Mouse (Mus musculus): ENCODE data around the gene Prkn. TPM values are rescaled to one million over a fixed set of nuclear protein-coding genes. Genes with fewer than 3 reads are reported as not detected.

Prkn gene
- polyA plus RNA-seq, 1 experiment from 2014 or later, result 2.5 TPM

DNA sequence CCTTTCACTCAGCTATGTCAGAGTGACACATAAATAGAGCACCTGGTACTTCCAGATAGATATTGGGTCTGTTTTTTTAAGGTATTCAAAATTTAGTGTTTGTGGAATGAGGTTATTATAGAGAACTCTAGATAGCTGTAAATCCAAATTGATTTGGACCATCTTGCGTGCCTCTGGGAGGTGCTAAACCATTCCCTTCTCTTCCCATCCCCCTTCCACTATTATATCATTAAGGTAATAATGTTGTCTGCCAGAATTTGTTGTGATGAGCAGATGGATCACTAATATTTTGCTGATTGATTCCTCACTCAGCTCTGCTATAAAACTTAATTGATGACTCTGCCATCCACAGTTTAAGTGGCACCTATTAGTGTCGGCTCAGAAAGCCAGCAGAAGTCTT, 625.9 kb downstream of the Prkn start:
- DNase-seq (ENCODE audit: low read depth, low spot score) (no peak), ATAC-seq (no peak)
- in situ Hi-C loops (cut with MboI; ENCODE audit: low pct_unique_long_range_greater_than_20kb), result no loop called here
- POLR2A ChIA-PET, result no interaction called here
- TF ChIP-seq CTCF (IDR thresholded peaks at IDR 0.05), result no peak
- H3K27me3 ChIP-seq, result no peaks in the 10 kb centered on the region
- CTCF ChIA-PET, result no interaction called here

DNA sequence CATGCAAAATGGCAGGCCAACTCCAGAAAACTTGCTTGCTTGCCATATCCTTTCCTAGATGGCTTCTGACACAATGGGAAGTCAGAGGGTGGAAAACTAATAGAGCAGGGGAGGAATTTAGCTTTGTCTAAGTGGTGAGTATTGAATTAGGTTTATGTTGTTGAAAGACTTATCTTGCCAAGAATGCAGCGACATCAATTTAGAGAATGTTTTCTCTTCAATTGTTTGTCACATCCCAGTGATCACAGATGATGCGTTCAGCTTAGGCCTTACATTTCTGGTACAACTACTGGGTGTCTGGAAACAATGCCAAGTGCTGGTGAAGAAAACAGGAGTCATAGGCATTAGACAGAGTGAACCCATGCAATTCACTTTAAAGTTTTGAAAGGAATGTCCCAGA, 628.4 kb downstream of the Prkn start:
- TF ChIP-seq CTCF (IDR thresholded peaks at IDR 0.05), result no peak
- POLR2A ChIA-PET, result no interaction called here
- in situ Hi-C loops (cut with MboI; ENCODE audit: low pct_unique_long_range_greater_than_20kb), result no loop called here
- CTCF ChIA-PET, result no interaction called here
- ATAC-seq (peak; percentile 62), DNase-seq (ENCODE audit: low read depth, low spot score) (peak; percentile 13)
- H3K27me3 ChIP-seq, result no peaks in the 10 kb centered on the region

DNA sequence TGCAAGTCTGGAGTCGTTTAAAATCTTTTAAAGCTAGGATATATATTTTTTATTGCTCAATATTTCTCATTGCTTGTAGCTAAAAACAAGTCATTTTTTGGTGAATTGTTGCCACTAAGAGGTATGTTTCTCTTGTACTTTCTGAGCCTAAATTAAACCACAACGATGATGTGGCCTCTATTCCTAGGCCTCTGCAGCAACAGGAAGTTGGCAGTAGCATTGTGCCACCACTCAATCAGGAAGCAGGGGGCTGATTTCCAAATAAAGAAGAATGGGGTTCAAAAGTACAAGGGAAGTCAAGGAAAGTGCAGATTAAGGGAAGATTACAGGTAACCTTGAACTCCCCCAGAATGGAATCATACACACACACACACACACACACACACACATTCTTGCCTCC, 642.8 kb downstream of the Prkn start:
- CTCF ChIA-PET, result no interaction called here

DNA sequence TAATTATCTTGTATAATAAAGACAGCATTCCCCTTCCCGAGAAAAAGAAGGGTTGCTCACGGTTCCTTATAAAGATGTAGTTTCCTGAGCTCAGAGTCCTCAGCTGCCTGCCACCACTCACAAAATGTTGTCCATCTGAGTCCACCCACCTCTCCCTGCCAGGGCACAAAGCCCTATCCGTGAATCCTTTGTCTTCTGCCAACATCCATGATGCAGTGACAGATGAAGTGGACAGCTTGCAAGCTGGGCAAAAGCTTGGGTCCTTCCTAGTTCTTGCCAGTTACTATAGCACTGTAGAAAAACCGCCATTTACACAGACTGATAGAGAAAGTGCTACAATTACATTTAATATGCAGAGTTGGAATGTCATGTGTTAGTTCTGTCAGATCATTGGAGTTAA, 649.9 kb downstream of the Prkn start:
- ATAC-seq (no peak), DNase-seq (ENCODE audit: low read depth, low spot score) (no peak)
- ChIA-PET POLR2A (no interaction called here), CTCF (interaction anchor here (1.5 kb wide), 1 partner anchor 14 kb away, joined by 3 read pairs; no protein-coding TSS in a partner anchor)
- in situ Hi-C loops (cut with MboI; ENCODE audit: low pct_unique_long_range_greater_than_20kb), result no loop called here
- no peak for TF ChIP-seq CTCF (IDR thresholded peaks at IDR 0.05)
- H3K27me3 ChIP-seq, result no peaks in the 10 kb centered on the region

More for the DNA sequence above, 642.8 kb downstream of the Prkn start:
- H3K27me3 ChIP-seq, result no peaks in the 10 kb centered on the region
- no peak for ATAC-seq
- in situ Hi-C loops (cut with MboI; ENCODE audit: low pct_unique_long_range_greater_than_20kb), result no loop called here
- TF ChIP-seq CTCF (IDR thresholded peaks at IDR 0.05), result no peak
- POLR2A ChIA-PET, result no interaction called here
- no peak for DNase-seq (ENCODE audit: low read depth, low spot score)

DNA sequence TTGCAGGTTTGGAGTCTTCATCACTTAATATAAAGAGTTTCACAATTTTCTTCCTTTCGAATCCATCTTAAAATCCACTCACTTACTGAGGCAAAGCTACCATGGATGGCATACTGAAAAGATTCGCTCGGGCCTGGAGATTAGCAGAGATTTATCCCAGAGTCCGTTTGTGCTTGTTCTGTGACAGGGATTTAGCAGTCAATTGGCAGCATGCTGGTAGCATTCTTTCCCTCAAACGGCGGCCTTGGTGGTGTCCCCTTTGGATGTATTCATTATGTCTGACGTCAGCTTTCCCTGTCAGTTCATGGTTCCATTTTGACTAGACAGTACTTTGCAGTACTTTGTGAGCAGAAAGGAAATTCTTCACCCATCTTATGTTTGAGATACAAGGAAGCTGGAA, 662.4 kb downstream of the Prkn start:
- POLR2A ChIA-PET, result no interaction called here
- H3K27me3 ChIP-seq, result no peaks in the 10 kb centered on the region
- CTCF ChIA-PET, result no interaction called here
- no peak for TF ChIP-seq CTCF (IDR thresholded peaks at IDR 0.05)
- DNase-seq (ENCODE audit: low read depth, low spot score) (no peak), ATAC-seq (no peak)
- in situ Hi-C loops (cut with MboI; ENCODE audit: low pct_unique_long_range_greater_than_20kb), result no loop called here

DNA sequence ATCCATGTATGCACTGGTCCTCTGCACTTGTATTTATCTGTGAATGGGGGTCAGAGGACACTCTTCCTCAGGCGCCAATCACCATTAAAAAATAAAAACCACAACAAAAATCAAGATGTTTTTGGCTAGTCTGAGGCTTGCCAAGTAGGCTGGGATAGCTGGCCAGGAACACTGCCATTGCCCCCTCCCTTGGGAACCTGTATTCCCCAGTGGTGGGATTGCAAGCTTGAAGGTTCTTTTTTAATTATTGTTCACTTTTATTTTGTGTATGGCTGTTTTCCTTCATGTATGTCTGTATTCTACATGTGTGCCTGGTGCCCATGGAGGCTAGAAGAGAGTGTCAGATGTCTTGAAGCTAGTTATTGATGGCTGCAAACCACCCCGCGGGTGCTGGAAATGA, 664.3 kb downstream of the Prkn start:
- POLR2A ChIA-PET, result no interaction called here
- in situ Hi-C loops (cut with MboI; ENCODE audit: low pct_unique_long_range_greater_than_20kb), result no loop called here
- CTCF ChIA-PET, result interaction anchor here (1.5 to 1.8 kb wide), 3 partner anchors 9 to 30 kb away, joined by 3 to 5 read pairs (median 4); no protein-coding TSS in a partner anchor
- ATAC-seq, result no peak
- no peak for DNase-seq (ENCODE audit: low read depth, low spot score)
- no peaks in the 10 kb centered on the region for H3K27me3 ChIP-seq
- TF ChIP-seq CTCF (IDR thresholded peaks at IDR 0.05), result no peak

DNA sequence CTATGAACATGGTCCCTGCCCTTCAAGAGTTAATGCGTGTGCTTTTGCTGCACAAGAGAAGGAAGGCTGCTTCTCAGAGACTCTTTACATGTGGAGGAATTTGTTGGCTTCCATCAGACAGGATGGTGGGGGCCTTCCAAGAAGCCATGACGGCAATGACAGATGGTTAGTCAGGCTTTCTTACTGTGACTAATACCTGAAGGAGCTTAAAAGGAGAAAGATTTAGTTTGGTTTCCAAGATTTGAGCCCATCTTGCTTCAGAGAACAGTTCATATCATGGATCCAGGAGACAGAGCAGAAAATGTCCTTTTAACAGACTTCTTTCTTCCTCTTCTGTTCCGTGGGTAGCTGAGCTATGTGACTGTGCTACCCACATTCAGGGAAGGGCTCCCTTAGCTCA, 666.9 kb downstream of the Prkn start:
- ATAC-seq (no peak), DNase-seq (ENCODE audit: low read depth, low spot score) (no peak)
- ChIA-PET POLR2A (interaction anchor here (0.6 kb wide), 1 partner anchor 208 kb away, joined by 3 read pairs; no protein-coding TSS in a partner anchor), CTCF (interaction anchor here (0.8 to 1.3 kb wide), 2 partner anchors 14 to 16 kb away, joined by 3 read pairs; no protein-coding TSS in a partner anchor)
- no peak for TF ChIP-seq CTCF (IDR thresholded peaks at IDR 0.05)
- in situ Hi-C loops (cut with MboI; ENCODE audit: low pct_unique_long_range_greater_than_20kb), result no loop called here
- H3K27me3 ChIP-seq, result no peaks in the 10 kb centered on the region

DNA sequence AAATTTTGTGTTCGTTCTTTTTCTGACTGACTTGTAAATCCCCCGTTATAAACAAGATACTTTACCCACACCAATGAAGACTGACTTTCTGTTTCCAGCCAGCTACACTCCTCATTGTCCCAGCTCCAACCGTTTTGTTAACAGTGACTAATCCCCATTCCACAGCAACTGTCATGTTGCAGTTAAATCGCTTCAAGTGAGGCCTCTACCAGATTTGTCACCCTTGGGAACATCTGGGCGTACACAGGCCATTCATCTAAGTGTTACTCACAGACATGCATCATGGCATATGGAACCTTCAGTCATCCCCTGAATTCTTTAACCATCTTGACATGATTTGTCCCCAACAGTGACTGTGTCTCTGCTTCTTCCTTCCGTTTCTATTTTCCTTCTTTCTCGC, 669.9 kb downstream of the Prkn start:
- ATAC-seq (no peak), DNase-seq (ENCODE audit: low read depth, low spot score) (no peak)
- CTCF ChIA-PET, result no interaction called here
- POLR2A ChIA-PET, result no interaction called here
- TF ChIP-seq CTCF (IDR thresholded peaks at IDR 0.05), result no peak
- in situ Hi-C loops (cut with MboI; ENCODE audit: low pct_unique_long_range_greater_than_20kb), result no loop called here
- H3K27me3 ChIP-seq, result no peaks in the 10 kb centered on the region

DNA sequence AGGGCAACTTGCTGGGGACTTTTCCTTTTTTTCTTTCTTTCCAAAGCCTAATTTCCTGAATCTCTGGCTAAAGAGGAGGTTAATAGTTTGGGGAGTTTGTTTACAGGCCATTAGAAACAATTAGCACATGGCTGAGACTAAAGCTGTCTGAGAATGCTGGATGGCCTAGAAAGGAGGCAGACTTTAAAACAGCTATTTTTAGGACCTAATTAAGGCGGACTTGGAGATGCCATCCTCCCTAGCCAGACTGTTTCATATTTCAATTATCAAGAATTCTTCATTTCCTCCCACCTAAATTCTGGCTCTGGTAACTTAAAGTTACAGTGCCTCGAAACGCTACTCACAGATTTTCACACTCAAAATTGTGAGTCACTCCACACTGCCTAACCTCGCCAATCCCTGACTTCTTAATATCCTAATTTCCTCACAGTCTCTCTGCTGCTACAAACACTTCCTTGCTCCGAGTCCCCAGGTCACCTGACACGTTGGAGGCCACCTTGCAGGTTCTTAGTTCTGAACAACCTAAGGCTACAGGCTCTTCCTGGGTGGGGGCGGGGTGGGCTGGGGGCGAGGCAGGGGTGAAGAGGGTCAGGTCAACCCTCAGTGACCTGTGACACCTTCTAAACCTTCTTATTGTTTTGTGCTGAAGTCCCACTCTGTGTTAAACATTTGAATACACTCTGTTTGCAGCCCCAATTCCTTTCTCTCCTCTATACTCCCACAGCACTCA, 674.0 kb downstream of the Prkn start:
- DNase-seq (ENCODE audit: low read depth, low spot score) (no peak), ATAC-seq (no peak)
- POLR2A ChIA-PET, result no interaction called here
- H3K27me3 ChIP-seq, result no peaks in the 10 kb centered on the region
- no peak for TF ChIP-seq CTCF (IDR thresholded peaks at IDR 0.05)
- in situ Hi-C loops (cut with MboI; ENCODE audit: low pct_unique_long_range_greater_than_20kb), result no loop called here
- CTCF ChIA-PET, result interaction anchor here (1.4 kb wide), 1 partner anchor 9 kb away, joined by 5 read pairs; no protein-coding TSS in a partner anchor

DNA sequence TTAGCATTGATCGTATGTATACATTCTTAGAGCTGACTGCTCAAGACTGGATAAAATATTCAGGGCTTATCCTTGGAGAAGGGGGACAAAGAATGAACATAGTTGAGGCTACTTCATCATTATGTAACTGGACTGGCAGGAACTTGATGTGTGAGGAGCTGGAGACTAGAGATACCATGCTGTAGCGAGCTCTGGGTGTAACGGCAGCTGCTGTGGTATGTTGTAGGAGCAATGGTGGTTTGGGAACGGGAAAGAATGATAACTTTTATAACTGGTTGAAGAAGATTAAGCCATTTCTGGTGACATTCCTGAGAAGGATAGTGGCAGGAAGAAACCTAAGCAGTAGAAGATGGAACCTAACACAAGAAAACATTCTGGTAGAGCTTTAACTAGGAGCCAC, 675.4 kb downstream of the Prkn start:
- no peak for DNase-seq (ENCODE audit: low read depth, low spot score)
- no peak for TF ChIP-seq CTCF (IDR thresholded peaks at IDR 0.05)
- ATAC-seq, result no peak
- no peaks in the 10 kb centered on the region for H3K27me3 ChIP-seq
- POLR2A ChIA-PET, result no interaction called here
- in situ Hi-C loops (cut with MboI; ENCODE audit: low pct_unique_long_range_greater_than_20kb), result no loop called here
- CTCF ChIA-PET, result no interaction called here

DNA sequence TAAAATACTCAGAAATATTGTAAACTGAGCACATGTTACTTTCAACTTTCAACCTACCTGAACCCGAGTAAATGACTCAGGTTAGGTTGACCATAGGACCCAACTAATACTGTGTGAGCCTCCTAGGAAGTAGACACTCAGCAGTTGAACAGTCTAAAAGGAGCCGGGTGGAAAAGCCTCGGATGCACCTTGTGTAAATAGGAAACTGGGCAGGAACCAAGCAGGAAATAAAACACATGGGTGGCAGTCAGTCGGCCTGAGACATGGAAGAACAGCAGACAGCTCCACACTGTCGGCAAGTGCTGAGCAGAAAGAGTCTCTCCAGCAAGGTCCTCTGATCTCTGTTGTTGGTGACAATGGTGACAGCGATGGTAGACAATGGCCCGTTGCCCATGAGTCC, 676.0 kb downstream of the Prkn start:
- ChIA-PET POLR2A (no interaction called here), CTCF (no interaction called here)
- no peak for ATAC-seq
- DNase-seq (ENCODE audit: low read depth, low spot score), result no peak
- in situ Hi-C loops (cut with MboI; ENCODE audit: low pct_unique_long_range_greater_than_20kb), result no loop called here
- no peak for TF ChIP-seq CTCF (IDR thresholded peaks at IDR 0.05)
- no peaks in the 10 kb centered on the region for H3K27me3 ChIP-seq

DNA sequence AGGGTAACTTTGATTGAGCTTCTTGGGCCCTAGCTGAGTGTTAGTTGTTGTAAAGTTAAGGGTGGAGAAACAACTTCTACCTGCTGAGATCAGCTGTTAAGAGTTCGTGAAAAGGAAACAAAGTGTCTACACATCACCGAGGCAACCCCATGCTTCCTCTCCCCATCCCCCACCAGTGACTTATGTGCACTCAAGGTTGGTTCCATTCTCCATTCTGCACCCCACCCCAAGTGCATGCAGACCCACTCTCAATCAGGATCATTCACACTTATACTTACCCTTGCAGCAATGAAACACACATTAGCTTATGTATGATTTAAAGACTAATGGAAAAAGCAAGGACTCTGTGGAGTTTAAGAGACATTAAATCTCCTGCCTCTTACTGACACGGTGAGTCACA, 691.9 kb downstream of the Prkn start:
- ChIA-PET CTCF (no interaction called here), POLR2A (no interaction called here)
- ATAC-seq, result no peak
- no peaks in the 10 kb centered on the region for H3K27me3 ChIP-seq
- no peak for TF ChIP-seq CTCF (IDR thresholded peaks at IDR 0.05)
- no peak for DNase-seq (ENCODE audit: low read depth, low spot score)
- in situ Hi-C loops (cut with MboI; ENCODE audit: low pct_unique_long_range_greater_than_20kb), result no loop called here

All from Patski (cell line).